9 mouse cellular contexts compared by ENCODE assay signal in genomic region chr12:109541540-109541899, GRCm38 (mm10). TPM values are rescaled to one million over a fixed set of nuclear protein-coding genes. Genes with fewer than 3 reads are reported as not detected.
DNase-seq lines count a peak whose midpoint lies in the region; ATAC-seq and TF ChIP-seq lines count a peak whose summit lies in the region.
"Had no signal": no experiment of that assay in that cellular context is flagged by ENCODE, and none has a peak within 500 bp of the region (broad histone marks: within the 10 kb centered on the region; RNA-seq: fewer than 3 reads in every experiment).

No protein-coding gene starts in this region.

- peak overlapping the region; percentile 72 for H3K9ac ChIP-seq in lung, embryonic 14.5 days
- peak overlapping the region; percentile 66 for H3K9ac ChIP-seq in forebrain, embryonic 14.5 days (ENCODE audit: low read length)
- H3K9ac ChIP-seq in limb, embryonic 12.5 days (replicated peaks), result peak overlapping the region; percentile 75

- H3K27me3 ChIP-seq in lung, embryonic 14.5 days (ENCODE audit: insufficient read depth, low read length), result no peaks in the 10 kb centered on the region
- H3K27me3 ChIP-seq in forebrain, embryonic 14.5 days (replicated peaks; ENCODE audit: control insufficient read depth, insufficient read depth, low read length), result no peaks in the 10 kb centered on the region
- no peaks in the 10 kb centered on the region for H3K27me3 ChIP-seq in limb, embryonic 12.5 days

- whole genome bisulfite sequencing in lung, embryonic 14.5 days, result 47% methylated on average over 16 of the region's 16 CpGs
- 45% methylated on average over 16 of the region's 16 CpGs for WGBS in lung, adult 2 months
- WGBS in forebrain, embryonic 14.5 days, result 56% methylated on average over 16 of the region's 16 CpGs
- WGBS in limb, embryonic 12.5 days, result 44% methylated on average over 16 of the region's 16 CpGs
- WGBS in olfactory bulb, adult 2 months, result 53% methylated on average over 16 of the region's 16 CpGs

- no peaks in the 10 kb centered on the region for H3K4me1 ChIP-seq in lung, embryonic 14.5 days (ENCODE audit: insufficient read depth)
- no peaks in the 10 kb centered on the region for H3K4me1 ChIP-seq in lung, adult 2 months (ENCODE audit: control insufficient read depth, insufficient read depth, low read length)
- H3K4me1 ChIP-seq in forebrain, embryonic 14.5 days (ENCODE audit: control insufficient read depth, insufficient read depth, low read length), result peaks cover 4% of the 10 kb centered on the region; the same call in 1 of the 2 replicates
- H3K4me1 ChIP-seq in limb, embryonic 12.5 days (replicated peaks), result peaks cover 3% of the 10 kb centered on the region; the same call in 1 of the 2 replicates
- H3K4me1 ChIP-seq in olfactory bulb, adult 2 months (ENCODE audit: control insufficient read depth, insufficient read depth, low read length), result 0 out of 2 replicates have a peak, but pooled peaks cover 5% of the 10 kb centered on the region

- TF ChIP-seq CTCF in lung, embryonic 14.5 days (IDR thresholded peaks at IDR 0.05; ENCODE audit: low read depth), result no peak
- TF ChIP-seq CTCF in lung, adult 2 months (IDR thresholded peaks at IDR 0.05; ENCODE audit: insufficient read depth, low read length), result no peak
- TF ChIP-seq CTCF in olfactory bulb, adult 2 months (IDR thresholded peaks at IDR 0.05; ENCODE audit: insufficient read depth, low read depth, low read length), result no peak

- H3K4me2 ChIP-seq in lung, embryonic 14.5 days, result peak overlapping the region; percentile 58
- peak overlapping the region; percentile 41 for H3K4me2 ChIP-seq in forebrain, embryonic 14.5 days (ENCODE audit: low read length)
- H3K4me2 ChIP-seq in limb, embryonic 12.5 days, result peak overlapping the region; percentile 54

- TF ChIP-seq POLR2A in lung, adult 2 months (IDR thresholded peaks at IDR 0.05; ENCODE audit: borderline replicate concordance, extremely low read depth, low read depth, low read length), result no peak
- TF ChIP-seq POLR2A in olfactory bulb, adult 2 months (IDR thresholded peaks at IDR 0.05; ENCODE audit: insufficient read depth, low read depth, low read length), result no peak

- DNase-seq in lung, embryonic 14.5 days, result no peak
- no peak for DNase-seq in lung, adult 2 months
- DNase-seq in forebrain, embryonic 14.5 days (ENCODE audit: low spot score), result peak; percentile 33
- DNase-seq in embryo, embryonic 10 days (ENCODE audit: low spot score), result no peak
- DNase-seq in adipocyte (ENCODE audit: low spot score) (no peak), MN1 (ENCODE audit: low spot score) (no peak)
- DNase-seq: embryo, embryonic 11 days had no signal

- H3K4me3 ChIP-seq in lung, embryonic 14.5 days (ENCODE audit: low read depth, low read length), result peak overlapping the region; percentile 57
- no peak overlapping the region for H3K4me3 ChIP-seq in lung, adult 2 months (replicated peaks; ENCODE audit: extremely low read depth, low read depth, low read length)
- peak overlapping the region; percentile 37 for H3K4me3 ChIP-seq in forebrain, embryonic 14.5 days (ENCODE audit: low read depth, low read length)
- H3K4me3 ChIP-seq in limb, embryonic 12.5 days (replicated peaks), result peak overlapping the region; percentile 53
- H3K4me3 ChIP-seq in olfactory bulb, adult 2 months (ENCODE audit: insufficient read depth, low read depth, low read length), result peak overlapping the region; percentile 54

- peaks cover 11% of the 10 kb centered on the region; the same call in 1 of the 2 replicates for H3K36me3 ChIP-seq in lung, embryonic 14.5 days (ENCODE audit: insufficient read depth)
- H3K36me3 ChIP-seq in forebrain, embryonic 14.5 days (ENCODE audit: control insufficient read depth, insufficient read depth, low read length), result peaks cover 4% of the 10 kb centered on the region
- peaks cover 20% of the 10 kb centered on the region for H3K36me3 ChIP-seq in limb, embryonic 12.5 days

- H3K9me3 ChIP-seq in lung, embryonic 14.5 days (ENCODE audit: low read depth, low read length), result peaks cover 24% of the 10 kb centered on the region; the same call in 1 of the 2 replicates
- H3K9me3 ChIP-seq in forebrain, embryonic 14.5 days (replicated peaks; ENCODE audit: control insufficient read depth, low read length), result peaks cover 6% of the 10 kb centered on the region; the same call in 1 of the 2 replicates
- H3K9me3 ChIP-seq in limb, embryonic 12.5 days, result peaks cover 61% of the 10 kb centered on the region

- ATAC-seq in lung, embryonic 14.5 days (ENCODE audit: insufficient read depth), result no peak
- no peak for ATAC-seq in forebrain, embryonic 14.5 days
- no peak for ATAC-seq in limb, embryonic 12.5 days (ENCODE audit: insufficient number of reproducible peaks, insufficient read depth, low FRiP score, low TSS enrichment, low read depth)

- H3K27ac ChIP-seq in lung, embryonic 14.5 days (ENCODE audit: low read depth), result peak overlapping the region; percentile 70
- peak overlapping the region; percentile 35; the same call in 1 of the 2 replicates for H3K27ac ChIP-seq in forebrain, embryonic 14.5 days (ENCODE audit: low read depth, low read length)
- H3K27ac ChIP-seq in limb, embryonic 12.5 days, result peak overlapping the region; percentile 67
- H3K27ac ChIP-seq in olfactory bulb, adult 2 months (ENCODE audit: insufficient read depth, low read depth, low read length), result peak overlapping the region; percentile 70

RNA-seq across cellular contexts. Expression of gene Rtl1, which starts 58.6 kb away (rescaled TPM):
- polyA plus RNA-seq in lung, embryonic 14.5 days (2014; fragmentation: Nextera tagmentation; extraction: Ambion mirVana), result 1.1 and 1.3 TPM in 2 replicates
- polyA plus RNA-seq in lung, adult 2 months (2012; rRNA removed), result 0.02 TPM in 1 of 2 replicates, not detected in the other
- polyA plus RNA-seq in forebrain, embryonic 14.5 days (2014; fragmentation: Nextera tagmentation; extraction: Ambion mirVana), result 0.37 and 0.58 TPM in 2 replicates
- polyA plus RNA-seq in limb, embryonic 12.5 days (2016; fragmentation: Nextera tagmentation; extraction: Ambion mirVana), result 1.5 and 1.7 TPM in 2 replicates
- polyA plus RNA-seq in olfactory bulb, adult 2 months (2012; ENCODE audit: insufficient read depth, insufficient read length, low replicate concordance, missing spikeins), result not detected in 2 replicates
